Mouse (Mus musculus) adrenal gland, postnatal 36 days (tissue): ENCODE data around the gene Zic4. TPM values are rescaled to one million over a fixed set of nuclear protein-coding genes. Genes with fewer than 3 reads are reported as not detected.
A peak's percentile ranks its signal among the peaks of the same experiment; 100 is the strongest.

Source experiments
- DNase-seq, 2 experiments: peaks; one replicate each; pipeline ENCODE4 v3.0.0; 2021; ENCODE audit warnings: mixed read lengths in 1 of 2
- total RNA-seq, 2 experiments: library from RNA; stranded (reverse); gene quantifications; 2 replicates each; pipeline ENCODE4 v1.2.3; 2021

The Zic4 gene
- total RNA-seq, 2 experiments from 2014 or later: not detected

GRCm38 (mm10) chr9:91379781-91380457, 17.7 kb downstream of the Zic4 start:
- no peak for DNase-seq

GRCm38 (mm10) chr9:91380458-91380914, 18.3 kb downstream of the Zic4 start:
- no peak for DNase-seq

- peak in 1 of 2 experiments; percentile 1 for DNase-seq
These were observed 19.3 kb downstream of the Zic4 start for GRCm38 (mm10) chr9:91381284-91382110.

GRCm38 (mm10) chr9:91382111-91382379, 19.8 kb downstream of the Zic4 start:
- no peak for DNase-seq

- DNase-seq: no peak
These were observed 20.4 kb downstream of the Zic4 start for GRCm38 (mm10) chr9:91382471-91383255.

GRCm38 (mm10) chr9:91383441-91384135, 21.4 kb downstream of the Zic4 start:
- DNase-seq: no peak

GRCm38 (mm10) chr9:91384136-91384500, 21.9 kb downstream of the Zic4 start:
- no peak for DNase-seq

- no peak for DNase-seq
These were observed 22.7 kb downstream of the Zic4 start for GRCm38 (mm10) chr9:91384693-91385560.

GRCm38 (mm10) chr9:91385561-91386430, 23.6 kb downstream of the Zic4 start:
- DNase-seq: no peak

- DNase-seq: no peak
These were observed 24.3 kb downstream of the Zic4 start for GRCm38 (mm10) chr9:91386502-91386890.

- no peak for DNase-seq
These were observed 24.9 kb downstream of the Zic4 start for GRCm38 (mm10) chr9:91386891-91387739.

GRCm38 (mm10) chr9:91387740-91388080, 25.5 kb downstream of the Zic4 start:
- no peak for DNase-seq

- no peak for DNase-seq
These were observed 26.0 kb downstream of the Zic4 start for GRCm38 (mm10) chr9:91388173-91388572.

GRCm38 (mm10) chr9:91393376-91394068, 31.3 kb downstream of the Zic4 start:
- no peak for DNase-seq

GRCm38 (mm10) chr9:91394211-91394646, 32.0 kb downstream of the Zic4 start:
- DNase-seq: no peak

GRCm38 (mm10) chr9:91395066-91395772, 33.0 kb downstream of the Zic4 start:
- no peak for DNase-seq

- no peak for DNase-seq
These were observed 37.8 kb downstream of the Zic4 start for GRCm38 (mm10) chr9:91399976-91400375.

GRCm38 (mm10) chr9:91400482-91401093, 38.4 kb downstream of the Zic4 start:
- no peak for DNase-seq
